Mouse (Mus musculus): Measurements from ENCODE around the gene B9d1.

B9d1 gene

DNA sequence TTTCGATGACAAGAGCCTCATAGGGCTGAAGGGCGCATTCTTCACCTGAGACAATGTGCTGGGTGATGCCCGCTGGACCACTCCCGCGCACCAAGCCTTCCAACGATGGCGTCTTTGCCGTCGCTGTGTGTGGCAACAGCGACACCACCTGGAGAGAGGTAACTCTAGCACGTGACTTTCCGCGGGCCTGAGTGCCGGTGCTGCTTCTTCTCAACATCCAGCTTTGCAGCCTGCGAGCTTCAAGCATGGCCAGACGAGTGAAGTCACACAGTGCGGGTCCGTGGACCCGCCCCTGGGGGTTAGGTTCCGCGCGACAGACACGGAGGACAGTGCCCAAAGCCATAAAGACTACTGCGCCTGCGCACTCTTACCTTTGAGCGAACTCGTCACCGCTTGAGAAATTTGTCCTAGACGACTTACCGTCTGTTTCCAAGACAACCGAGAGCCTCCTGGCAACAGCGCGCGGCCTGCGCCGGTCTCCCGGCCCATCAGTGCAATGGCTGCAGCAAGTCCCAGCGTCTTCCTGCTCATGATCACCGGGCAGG lies at the start of gene B9d1:
TSS of gene B9d1 (plus strand) at position 432 of the 545 bp plus-strand sequence.
- DNase-seq (ENCODE audit: low spot score in 2 of 2) = peak; percentile 88 to 94

DNA sequence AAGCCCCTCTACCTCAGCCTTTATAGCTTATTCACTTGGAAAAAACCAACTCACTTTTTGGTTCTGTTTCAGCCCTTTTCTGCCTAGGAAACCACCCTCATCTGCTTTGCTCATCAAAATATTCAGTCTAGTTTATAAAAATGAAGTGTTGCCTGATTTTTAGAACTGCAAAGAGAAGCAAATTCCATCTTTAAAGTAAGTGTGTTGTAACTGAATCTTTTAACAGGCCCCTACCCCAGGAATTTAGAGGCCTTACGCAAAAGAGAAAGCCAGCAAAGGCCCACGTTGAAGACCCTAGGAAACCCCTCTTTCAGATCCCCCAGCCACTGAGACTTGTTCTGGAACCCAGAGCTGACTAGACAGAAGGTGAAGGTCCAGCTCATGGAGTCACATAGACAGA lies 40.9 kb upstream of the B9d1 start:
- no peak for DNase-seq (ENCODE audit: low spot score in 2 of 2)

DNA sequence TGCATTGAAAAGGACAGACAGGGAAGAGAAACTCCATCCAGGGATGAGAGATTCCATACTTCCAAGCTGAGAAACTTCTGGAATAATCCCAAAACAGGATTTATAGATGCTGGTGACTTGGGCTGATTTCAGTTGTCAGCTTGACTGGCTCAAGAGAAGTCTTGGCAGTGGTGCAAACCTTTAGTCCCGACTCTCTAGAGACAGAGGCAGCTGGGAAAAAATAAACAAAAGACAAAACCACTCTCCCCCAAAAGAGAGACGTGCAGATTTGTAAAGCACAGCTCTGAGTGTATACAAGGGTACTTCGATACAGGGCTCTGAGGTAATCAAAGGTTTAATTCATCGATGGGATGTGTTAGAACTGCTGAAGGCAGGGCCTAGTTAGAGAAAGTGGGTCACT lies 39.5 kb upstream of the B9d1 start:
- no peak for DNase-seq (ENCODE audit: low spot score in 2 of 2)

DNA sequence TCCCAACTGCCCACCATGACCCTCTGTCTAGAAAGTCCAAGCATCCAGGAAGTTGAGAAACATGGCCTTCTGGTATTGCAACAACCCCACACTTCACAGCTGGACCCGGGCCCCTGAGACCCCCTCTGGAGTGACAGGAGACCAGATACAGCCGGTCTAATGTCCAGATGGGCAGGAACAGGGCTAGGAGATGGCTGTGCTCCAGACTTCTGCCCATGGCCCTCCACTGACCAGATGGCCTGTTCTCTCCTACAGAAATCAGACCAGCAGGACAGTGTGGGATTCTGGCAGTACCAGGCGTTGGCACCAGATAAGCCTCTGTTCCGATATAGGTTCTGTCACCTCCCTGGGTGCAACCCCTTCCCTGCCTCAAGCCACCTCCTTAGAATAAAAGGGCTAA lies 36.4 kb upstream of the B9d1 start:
- no peak for DNase-seq (ENCODE audit: low spot score in 2 of 2)

DNA sequence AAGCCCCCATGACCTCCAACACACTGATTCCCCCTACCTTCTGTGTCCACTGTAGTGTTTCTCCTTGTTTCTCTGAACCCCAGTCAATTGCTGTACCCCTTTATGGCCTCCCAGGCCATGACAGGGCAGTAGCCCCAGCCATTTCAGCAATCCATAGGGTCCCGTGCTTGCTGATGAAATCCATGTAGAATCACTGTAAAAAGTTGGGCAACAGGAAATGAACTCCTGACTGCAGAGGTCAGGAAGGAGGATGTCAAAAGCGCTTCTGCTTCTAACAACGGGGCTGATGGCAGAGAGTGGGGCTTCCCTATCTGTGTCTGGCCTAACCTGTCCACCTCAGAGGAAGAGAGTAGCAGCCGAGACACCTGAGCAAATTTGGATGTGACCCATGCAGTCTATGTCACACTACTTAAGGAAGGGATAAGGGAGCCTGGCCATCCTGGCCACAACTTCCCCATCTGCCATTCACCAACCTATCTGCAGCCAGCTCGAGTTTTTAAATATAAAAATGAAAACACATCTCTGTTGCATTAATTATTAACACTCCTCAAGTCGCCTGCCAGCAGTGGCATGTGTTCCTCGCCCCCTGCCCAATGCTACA lies 35.5 kb upstream of the B9d1 start:
- DNase-seq (ENCODE audit: low spot score in 2 of 2) = no peak

DNA sequence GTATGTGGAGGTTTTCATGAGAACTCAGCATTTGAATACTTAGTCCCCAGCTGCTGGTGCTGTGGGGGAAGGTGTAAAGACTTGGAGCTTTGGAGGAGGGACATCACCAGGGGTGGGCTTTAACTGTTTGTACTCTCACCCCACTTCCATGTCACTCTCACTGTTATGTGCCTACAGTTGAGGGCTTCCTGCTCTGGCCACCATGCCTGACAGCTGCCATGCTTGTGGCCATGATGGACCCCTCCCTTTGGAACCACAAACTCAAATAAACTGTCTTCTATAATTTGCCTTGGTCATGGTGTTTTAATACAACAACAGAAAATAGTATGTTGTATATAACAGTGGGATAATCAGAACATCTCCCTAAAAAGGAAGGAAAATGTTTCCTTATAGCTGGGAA lies 34.1 kb upstream of the B9d1 start:
- DNase-seq (ENCODE audit: low spot score in 2 of 2) = no peak

DNA sequence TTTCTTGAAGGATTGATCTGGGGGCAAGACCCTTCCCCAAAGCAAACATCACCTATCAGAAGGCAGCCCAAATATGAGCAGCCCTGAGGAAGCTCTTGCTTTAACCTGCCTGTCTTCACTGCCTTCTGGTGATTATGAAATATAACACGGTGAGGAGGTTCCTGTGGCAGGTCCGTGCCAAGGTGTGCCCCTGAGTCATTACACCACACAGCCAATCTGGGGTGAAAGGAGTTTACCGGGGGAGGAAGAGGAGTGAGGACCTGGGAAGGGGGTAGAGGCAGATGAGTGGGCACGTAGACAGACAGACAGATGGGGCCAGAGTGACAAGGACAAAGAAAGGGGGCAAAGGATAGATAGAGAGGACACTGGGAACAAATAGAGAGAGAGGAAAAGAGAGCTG lies 31.3 kb upstream of the B9d1 start:
- no peak for DNase-seq (ENCODE audit: low spot score in 2 of 2)

DNA sequence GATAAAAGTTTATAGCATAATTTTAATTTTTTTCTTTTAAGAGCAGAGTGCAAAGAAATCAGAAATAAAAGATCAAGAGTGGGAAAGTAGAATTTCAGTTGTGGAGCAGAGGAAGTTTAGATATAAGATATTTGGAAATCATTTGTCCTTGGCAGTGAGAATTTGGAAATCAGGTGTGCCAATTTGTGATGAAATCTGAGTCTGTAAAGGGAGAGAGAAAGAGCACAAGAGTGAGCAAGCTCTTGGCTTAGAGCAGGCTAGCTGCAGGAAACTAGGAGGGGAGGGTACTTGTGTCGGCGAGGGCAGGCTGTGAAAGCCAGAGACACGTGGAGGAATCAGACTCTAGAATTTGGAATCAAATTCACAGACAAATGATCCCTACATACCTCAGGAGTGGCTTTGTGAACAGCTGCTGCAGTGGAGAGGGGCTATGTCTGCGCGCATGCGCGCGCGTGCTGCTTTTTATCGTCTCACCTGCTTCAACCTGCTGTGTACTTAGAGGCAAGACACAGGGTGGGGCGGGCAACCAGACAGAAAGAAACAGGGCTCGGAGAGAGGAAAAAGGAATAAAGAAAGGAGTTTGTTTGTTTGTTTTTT lies 28.1 kb upstream of the B9d1 start:
- DNase-seq (ENCODE audit: low spot score in 2 of 2) = no peak

DNA sequence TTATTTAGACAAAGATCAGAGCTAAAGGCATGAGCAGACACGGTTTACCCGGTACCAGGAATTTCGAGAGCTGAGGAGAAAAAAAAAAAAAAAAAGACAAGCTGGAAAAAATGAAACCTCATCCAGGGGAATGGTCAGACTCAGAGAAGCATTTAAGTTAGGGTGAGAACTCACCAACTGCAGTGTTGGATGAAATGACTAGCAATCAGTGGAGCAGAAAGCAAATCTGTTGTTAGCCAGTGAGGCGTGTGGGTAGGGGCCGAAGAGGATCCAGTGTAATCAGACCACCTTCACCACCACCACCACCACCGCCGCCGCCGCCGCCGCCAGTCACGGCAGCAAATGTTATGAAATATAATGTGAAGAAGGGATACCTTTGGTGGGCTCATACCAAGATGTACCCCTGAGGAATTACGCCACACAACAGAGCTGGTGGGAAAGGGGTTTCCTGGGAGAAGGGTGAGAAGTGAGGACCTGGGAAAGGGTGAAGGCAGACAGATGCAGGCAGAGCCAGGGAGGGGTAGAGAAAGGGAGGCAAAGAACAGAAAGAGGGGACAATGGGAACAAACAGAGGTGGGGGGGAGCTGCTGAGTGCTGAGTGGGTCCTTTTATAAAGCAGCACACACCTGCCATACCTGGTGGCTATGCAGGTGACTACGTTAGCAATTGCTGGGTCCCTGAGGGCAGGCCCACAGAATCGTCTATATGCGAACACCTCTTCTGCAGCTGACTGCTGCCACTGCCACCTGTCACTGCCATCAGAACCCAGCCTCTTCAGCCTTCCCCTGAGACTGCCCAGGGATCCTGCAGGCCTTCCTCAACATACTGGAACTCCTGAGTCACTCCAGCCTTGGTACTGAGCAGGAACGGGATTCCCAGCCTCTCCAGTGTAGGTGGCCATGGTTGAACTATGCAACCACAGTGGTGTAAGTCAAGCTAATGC lies 27.1 kb upstream of the B9d1 start:
- DNase-seq (ENCODE audit: low spot score in 2 of 2) = no peak

DNA sequence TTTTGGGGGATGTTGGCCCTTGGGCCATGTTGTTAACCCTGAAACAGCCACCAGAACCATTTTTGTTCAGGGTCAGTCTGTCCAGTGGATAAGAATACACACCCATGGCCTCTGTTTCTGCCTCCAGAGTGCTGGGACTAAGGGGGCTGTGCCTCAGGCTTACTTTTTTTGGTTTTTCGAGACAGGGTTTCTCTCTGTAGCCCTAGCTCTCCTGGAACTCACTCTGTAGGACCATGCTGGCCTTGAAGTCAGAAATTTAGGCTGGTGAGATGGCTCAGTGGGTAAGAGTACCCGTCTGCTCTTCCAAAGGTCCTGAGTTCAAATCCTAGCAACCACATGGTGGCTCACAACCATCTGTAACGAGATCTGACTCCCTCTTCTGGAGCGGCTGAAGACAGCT lies 26.2 kb upstream of the B9d1 start:
- DNase-seq (ENCODE audit: low spot score in 2 of 2) = no peak

DNA sequence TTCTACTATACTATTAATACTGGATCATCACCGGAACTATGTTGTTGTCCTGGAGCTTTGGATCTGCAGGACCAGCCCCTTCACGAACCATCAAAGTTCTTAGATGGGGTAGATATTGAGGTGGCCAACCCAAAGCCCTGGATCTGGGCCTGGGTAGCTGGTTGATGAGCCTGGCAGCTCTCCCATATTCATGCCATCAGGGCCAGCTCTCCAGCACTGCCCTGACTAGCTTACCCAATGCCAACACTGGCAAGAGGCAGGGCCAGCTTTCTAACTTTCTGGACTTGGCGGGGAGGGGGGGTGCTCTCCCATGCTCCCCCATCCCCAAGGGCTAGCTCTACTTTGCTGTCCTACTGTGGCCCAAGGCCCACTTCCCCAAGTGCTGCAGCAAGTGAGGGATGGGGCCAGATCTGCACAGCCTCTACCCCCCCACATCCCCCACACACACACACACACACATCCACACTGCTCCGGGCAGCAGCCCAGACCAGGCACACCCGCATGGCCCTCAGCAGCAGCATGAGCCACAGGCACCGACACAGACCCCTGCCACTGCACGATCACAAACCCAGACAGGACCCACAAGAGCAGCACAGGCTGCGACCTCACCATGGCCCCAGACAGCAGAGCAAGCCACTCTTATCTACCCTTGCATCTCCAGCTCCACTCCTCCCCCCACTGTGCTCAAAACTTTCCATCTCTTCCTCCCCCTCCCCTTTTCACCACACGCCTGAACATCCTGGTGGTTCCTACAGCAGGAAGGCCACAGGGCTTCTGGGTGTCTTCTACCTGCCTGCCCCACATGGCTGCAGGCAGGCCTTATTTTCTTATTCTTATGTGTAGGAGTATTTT lies 23.5 kb upstream of the B9d1 start:
- DNase-seq (ENCODE audit: low spot score in 2 of 2) = peak; percentile 40 to 47

DNA sequence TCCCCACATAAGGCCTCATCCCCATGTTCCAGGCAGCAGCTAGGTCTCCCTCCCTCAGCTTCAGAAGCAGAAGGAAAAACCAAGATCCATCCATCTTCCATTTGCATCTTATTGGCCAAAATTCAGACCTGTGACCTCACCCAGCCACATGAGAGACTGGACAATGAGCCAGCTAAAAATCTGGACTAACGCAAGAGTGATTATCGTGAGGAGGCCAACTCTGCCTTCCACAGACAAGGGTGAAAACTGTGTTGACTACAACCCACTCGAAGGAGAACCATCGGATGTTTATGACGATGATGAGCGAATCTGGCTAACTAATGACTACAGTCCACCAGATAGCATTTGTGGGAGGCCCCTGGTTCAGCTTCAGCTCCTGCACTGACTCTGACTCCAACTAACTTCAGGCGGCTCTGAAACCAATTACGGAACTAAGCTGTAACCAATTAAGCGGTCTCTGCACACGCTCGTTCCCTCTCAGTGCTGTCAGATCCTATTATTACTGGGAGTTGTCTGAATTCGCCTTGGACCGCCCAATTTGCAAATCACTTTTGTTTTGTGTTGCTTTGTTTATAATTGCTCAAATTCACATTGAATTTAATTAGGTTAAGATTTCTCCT lies 21.6 kb upstream of the B9d1 start:
- no peak for DNase-seq (ENCODE audit: low spot score in 2 of 2)

DNA sequence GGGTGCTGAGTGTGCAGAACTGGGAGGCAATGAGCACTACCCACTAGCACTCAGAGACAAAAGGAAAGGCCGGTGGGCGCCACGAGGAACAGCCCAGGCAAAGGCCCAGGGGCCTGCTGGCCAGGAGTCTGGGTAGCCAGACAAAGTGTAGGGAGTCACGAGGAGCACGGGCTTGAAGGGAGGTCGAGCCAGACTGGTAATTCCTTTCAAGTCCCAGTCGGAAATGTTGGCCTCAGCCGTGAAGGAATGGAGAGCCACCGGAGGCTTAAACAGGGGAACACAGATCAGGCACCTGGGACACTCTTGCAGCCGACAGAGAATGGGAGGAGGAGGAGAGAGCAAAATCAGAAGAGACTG lies 20.7 kb upstream of the B9d1 start:
- DNase-seq (ENCODE audit: low spot score in 2 of 2) = no peak

DNA sequence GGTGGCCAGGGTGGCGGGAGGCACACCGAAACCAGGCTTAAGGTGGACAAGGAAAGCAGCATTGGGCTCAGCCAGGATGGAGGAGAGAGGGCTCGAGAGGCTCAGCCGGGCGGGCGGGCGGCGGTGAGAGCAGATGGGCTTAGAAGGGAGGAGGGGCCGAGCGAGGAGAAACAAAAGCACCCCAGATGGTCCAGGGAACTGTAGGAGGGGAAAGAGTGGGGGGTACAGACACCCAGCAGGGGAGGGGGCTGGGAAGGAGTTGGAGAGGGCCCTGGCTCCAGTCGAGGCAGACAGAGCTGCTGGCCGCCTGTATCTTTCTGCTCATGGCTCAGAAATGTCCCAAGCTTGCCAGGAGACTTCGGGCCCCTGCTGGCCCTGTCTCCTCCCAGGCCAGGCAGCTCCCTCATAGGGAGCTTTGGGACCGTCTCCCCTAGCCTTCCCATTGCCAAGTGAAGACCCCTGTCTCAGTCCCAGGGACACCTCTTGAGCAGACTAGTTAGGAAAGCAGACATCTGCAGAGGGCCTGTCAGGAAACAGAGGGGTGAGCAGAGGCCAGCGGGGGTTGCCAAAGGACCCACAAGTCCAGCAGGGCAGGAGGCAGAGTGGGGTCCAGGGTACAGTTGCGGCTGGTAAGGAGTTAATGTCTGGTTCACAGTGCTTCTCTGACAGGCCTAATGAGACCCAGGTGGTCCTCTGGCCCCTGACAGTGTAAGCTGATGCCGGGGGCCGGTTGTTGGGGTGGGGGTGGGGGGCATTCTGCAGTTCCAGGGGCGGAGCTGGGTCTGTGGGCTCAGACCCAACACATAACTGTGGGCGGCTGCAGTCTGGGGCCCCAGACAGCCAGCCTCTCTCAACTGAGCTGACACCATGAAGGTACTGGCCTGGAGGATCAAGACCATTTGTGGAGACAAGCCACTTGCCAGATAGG lies 20.1 kb upstream of the B9d1 start, which contains the start of gene Mfap4:
TSS of gene Mfap4 (plus strand) at position 819 of the 928 bp plus-strand sequence.
- no peak for DNase-seq (ENCODE audit: low spot score in 2 of 2)

DNA sequence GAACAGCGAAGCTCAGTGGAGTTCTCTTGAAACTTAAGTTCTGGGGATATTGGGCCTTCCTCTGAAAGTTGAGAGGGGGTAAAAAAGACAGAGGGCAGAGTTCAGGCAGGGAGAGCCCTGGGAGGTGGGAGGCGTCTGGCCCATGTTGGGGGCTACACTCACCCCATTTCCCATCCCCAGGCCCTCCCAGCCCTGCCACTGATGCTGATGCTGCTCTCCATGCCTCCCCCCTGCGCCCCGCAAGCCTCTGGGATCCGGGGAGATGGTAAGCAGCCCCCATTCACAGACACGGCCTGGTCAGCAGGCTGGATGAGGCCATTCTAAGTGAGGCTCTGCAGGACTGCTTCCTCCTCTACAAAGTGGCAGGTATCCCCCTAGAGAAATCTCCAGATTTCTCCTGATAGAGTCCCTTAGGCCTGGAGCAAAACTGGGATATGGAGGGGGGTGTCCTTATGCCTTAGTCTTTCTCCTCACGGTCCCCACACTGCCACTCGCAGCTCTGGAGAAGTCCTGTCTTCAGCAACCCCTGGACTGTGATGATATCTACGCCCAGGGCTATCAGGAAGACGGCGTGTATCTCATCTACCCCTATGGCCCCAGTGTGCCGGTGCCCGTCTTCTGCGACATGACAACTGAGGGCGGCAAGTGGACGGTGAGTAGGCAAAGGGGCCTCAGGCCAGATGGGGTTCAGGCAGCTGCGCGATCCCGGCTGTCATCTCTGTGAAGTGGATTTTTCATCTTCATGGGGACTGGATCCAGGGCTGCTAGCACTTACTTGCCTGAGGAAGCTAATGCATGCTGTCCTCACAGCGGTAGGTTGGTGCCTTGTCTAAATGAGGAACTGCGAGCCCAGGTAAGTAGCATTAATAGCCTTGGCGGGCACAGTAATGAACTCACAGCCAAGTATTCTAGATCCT lies 19.1 kb upstream of the B9d1 start:
- no peak for DNase-seq (ENCODE audit: low spot score in 2 of 2)

DNA sequence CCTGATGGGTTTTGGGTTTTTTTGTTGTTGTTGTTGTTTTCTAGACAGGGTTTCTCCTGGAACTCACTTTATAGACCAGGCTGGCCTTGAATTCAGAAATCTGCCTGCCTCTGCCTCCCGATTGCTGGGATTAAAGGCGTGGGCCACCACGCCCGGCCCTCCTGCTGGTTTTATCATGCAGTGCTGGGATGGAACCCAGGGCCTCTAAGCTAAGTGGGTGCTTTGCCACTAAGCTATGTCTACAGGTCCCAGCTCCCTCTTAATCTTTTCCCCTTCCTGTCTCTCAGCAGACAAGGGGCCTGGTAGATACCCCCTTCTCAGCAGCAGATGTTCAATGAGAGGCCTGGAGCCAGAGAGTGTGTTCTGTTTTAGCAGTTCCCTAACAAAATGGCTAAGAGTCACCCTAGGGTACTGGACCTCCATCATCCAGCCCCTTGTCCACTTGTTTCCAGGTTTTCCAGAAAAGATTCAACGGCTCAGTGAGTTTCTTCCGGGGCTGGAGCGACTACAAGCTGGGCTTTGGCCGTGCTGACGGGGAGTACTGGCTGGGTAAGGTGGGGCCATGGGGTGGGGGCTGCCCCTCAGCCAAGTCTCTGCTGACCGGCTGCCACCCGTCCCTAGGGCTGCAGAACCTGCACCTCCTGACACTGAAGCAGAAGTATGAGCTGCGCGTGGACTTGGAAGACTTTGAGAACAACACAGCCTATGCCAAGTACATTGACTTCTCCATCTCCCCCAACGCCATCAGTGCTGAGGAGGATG lies 18.3 kb upstream of the B9d1 start:
- no peak for DNase-seq (ENCODE audit: low spot score in 2 of 2)

DNA sequence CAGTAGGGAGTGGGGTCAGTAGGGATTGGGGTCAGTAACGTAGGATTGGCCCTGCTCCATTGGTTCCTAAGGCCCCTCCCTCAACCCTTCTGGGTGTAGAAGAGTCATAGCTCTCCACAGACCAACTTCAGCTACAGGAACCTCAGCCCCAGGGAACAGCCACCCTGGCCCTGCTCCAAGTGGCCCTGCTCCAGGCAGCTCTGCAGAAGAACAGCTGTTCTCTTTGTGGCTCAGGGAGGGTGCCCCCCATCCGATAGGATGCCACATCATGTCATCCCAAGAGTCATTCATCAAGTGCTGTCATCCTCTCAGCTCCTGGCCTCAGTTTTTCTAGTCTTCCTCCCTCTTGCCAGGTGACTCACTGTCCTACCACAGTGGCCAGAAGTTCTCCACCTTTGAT lies 17.5 kb upstream of the B9d1 start:
- DNase-seq (ENCODE audit: low spot score in 2 of 2) = no peak

DNA sequence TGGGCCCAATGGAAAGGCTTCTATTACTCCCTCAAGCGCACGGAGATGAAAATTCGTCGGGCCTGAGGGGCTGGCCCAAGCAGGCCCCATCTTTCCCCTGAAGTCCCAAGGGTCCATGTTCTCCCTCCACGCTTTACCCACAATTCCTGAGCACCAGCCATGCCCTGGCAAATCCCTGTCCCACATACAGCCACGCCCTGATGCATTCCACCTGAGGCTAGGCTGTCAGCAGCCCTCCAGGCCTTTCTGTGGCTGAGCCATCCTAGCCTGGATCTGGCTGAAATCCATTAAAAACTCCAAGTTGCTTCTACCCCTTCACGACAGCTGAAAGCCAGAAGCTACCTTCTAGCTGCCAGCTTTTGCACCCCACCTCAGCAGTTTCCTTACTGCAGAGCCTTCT lies 17.0 kb upstream of the B9d1 start:
- DNase-seq (ENCODE audit: low spot score in 2 of 2) = no peak
